Mouse (Mus musculus): ENCODE results near the gene Rhoa. TPM values are rescaled to one million over a fixed set of nuclear protein-coding genes. Genes with fewer than 3 reads are reported as not detected.

Gene Rhoa
- polyA plus RNA-seq, 1 experiment: 148 TPM

DNA sequence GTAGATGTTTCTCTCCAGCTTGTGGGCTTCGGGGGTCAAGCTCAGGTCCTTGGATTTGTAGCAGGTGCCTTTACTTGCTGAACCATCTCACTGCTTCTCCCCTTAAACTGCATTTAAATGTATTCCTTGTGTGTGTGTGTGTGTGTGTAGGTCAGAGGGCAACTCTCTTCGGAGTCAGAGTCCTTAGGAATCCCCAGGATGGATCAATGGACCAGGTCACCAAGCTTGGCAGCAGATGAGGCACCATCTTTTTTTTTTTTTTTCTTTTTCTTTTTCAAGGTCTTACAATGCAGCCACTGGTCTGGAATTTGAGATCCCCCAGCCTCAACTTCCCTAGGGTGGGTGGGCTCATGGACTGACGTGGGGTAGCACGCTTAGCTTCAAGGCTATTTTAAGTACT is 38.5 kb downstream of the Rhoa start:
- 92% methylated on average over 4 of the region's 4 CpGs for WGBS
- Histone ChIP-seq H3K36me3 (ENCODE audit: control insufficient read depth, insufficient read depth, low read length) (no peaks in the 10 kb centered on the region), H3K27ac (ENCODE audit: control insufficient read depth, insufficient read depth, low read length) (no peak overlapping the region), H3K27me3 (ENCODE audit: control insufficient read depth, insufficient read depth, low read length) (no peaks in the 10 kb centered on the region), H3K4me3 (ENCODE audit: control insufficient read depth, insufficient read depth, low read length) (no peak overlapping the region), H3K4me1 (replicated peaks; ENCODE audit: control insufficient read depth, insufficient read depth, low read length) (peaks cover 35% of the 10 kb centered on the region)
- TF ChIP-seq CTCF (IDR thresholded peaks at IDR 0.05; ENCODE audit: borderline replicate concordance, control insufficient read depth, extremely low read depth, insufficient read depth, low read length, poor library complexity) (no peak), POLR2A (IDR thresholded peaks at IDR 0.05; ENCODE audit: control insufficient read depth, extremely low read depth, insufficient read depth, low read length, poor library complexity) (no peak)
- no peak for DNase-seq

GRCm38 (mm10) chr9:108347024-108347423 is 41.1 kb downstream of the Rhoa start:
- TF ChIP-seq POLR2A (IDR thresholded peaks at IDR 0.05; ENCODE audit: control insufficient read depth, extremely low read depth, insufficient read depth, low read length, poor library complexity): no peak
- TF ChIP-seq CTCF (IDR thresholded peaks at IDR 0.05; ENCODE audit: borderline replicate concordance, control insufficient read depth, extremely low read depth, insufficient read depth, low read length, poor library complexity): no peak
- H3K4me3 ChIP-seq (ENCODE audit: control insufficient read depth, insufficient read depth, low read length): peak overlapping the region; percentile 63
- H3K36me3 ChIP-seq (ENCODE audit: control insufficient read depth, insufficient read depth, low read length): peaks cover 13% of the 10 kb centered on the region
- 3% methylated on average over 11 of the region's 11 CpGs for WGBS
- no peaks in the 10 kb centered on the region for H3K27me3 ChIP-seq (ENCODE audit: control insufficient read depth, insufficient read depth, low read length)
- peaks cover 17% of the 10 kb centered on the region for H3K4me1 ChIP-seq (replicated peaks; ENCODE audit: control insufficient read depth, insufficient read depth, low read length)
- peak overlapping the region; percentile 6 for H3K27ac ChIP-seq (ENCODE audit: control insufficient read depth, insufficient read depth, low read length)
- no peak for DNase-seq

- H3K36me3 ChIP-seq (ENCODE audit: control insufficient read depth, insufficient read depth, low read length): peaks cover 20% of the 10 kb centered on the region
- peak; percentile 49; the same call in 1 of the 2 replicates for TF ChIP-seq CTCF (IDR thresholded peaks at IDR 0.05; ENCODE audit: borderline replicate concordance, control insufficient read depth, extremely low read depth, insufficient read depth, low read length, poor library complexity)
- peak; percentile 75 for TF ChIP-seq POLR2A (IDR thresholded peaks at IDR 0.05; ENCODE audit: control insufficient read depth, extremely low read depth, insufficient read depth, low read length, poor library complexity)
- H3K4me3 ChIP-seq (ENCODE audit: control insufficient read depth, insufficient read depth, low read length): peak within 1 kb of the TSS; percentile 63
- peak; percentile 82 for DNase-seq
- H3K27ac ChIP-seq (ENCODE audit: control insufficient read depth, insufficient read depth, low read length): peak within 1 kb of the TSS; percentile 6
- no peaks in the 10 kb centered on the region for H3K27me3 ChIP-seq (ENCODE audit: control insufficient read depth, insufficient read depth, low read length)
- peaks cover 15% of the 10 kb centered on the region for H3K4me1 ChIP-seq (replicated peaks; ENCODE audit: control insufficient read depth, insufficient read depth, low read length)
- under 1% methylated on average over 75 of the region's 75 CpGs for WGBS
These were observed 41.8 kb downstream of the Rhoa start, which contains the start of gene Usp4 for GRCm38 (mm10) chr9:108347540-108348289. Usp4 (plus strand) TSS chr9:108347853.

- TF ChIP-seq POLR2A (IDR thresholded peaks at IDR 0.05; ENCODE audit: control insufficient read depth, extremely low read depth, insufficient read depth, low read length, poor library complexity): no peak
- no peak for TF ChIP-seq CTCF (IDR thresholded peaks at IDR 0.05; ENCODE audit: borderline replicate concordance, control insufficient read depth, extremely low read depth, insufficient read depth, low read length, poor library complexity)
- H3K27me3 ChIP-seq (ENCODE audit: control insufficient read depth, insufficient read depth, low read length): no peaks in the 10 kb centered on the region
- under 1% methylated on average over 14 of the region's 14 CpGs for WGBS
- H3K4me1 ChIP-seq (replicated peaks; ENCODE audit: control insufficient read depth, insufficient read depth, low read length): peaks cover 11% of the 10 kb centered on the region; the same call in 1 of the 2 replicates
- peaks cover 26% of the 10 kb centered on the region for H3K36me3 ChIP-seq (ENCODE audit: control insufficient read depth, insufficient read depth, low read length)
- DNase-seq: no peak
- peak overlapping the region; percentile 63 for H3K4me3 ChIP-seq (ENCODE audit: control insufficient read depth, insufficient read depth, low read length)
- H3K27ac ChIP-seq (ENCODE audit: control insufficient read depth, insufficient read depth, low read length): no peak overlapping the region
These were observed 42.4 kb downstream of the Rhoa start for GRCm38 (mm10) chr9:108348290-108348680.

- Histone ChIP-seq H3K27ac (ENCODE audit: control insufficient read depth, insufficient read depth, low read length) (no peak overlapping the region), H3K4me3 (ENCODE audit: control insufficient read depth, insufficient read depth, low read length) (no peak overlapping the region), H3K36me3 (ENCODE audit: control insufficient read depth, insufficient read depth, low read length) (peaks cover 35% of the 10 kb centered on the region), H3K27me3 (ENCODE audit: control insufficient read depth, insufficient read depth, low read length) (no peaks in the 10 kb centered on the region), H3K4me1 (replicated peaks; ENCODE audit: control insufficient read depth, insufficient read depth, low read length) (peaks cover 10% of the 10 kb centered on the region; the same call in 1 of the 2 replicates)
- no peak for TF ChIP-seq CTCF (IDR thresholded peaks at IDR 0.05; ENCODE audit: borderline replicate concordance, control insufficient read depth, extremely low read depth, insufficient read depth, low read length, poor library complexity)
- TF ChIP-seq POLR2A (IDR thresholded peaks at IDR 0.05; ENCODE audit: control insufficient read depth, extremely low read depth, insufficient read depth, low read length, poor library complexity): no peak
- WGBS: 98% methylated on average over 4 of the region's 4 CpGs
- no peak for DNase-seq
These were observed 43.8 kb downstream of the Rhoa start for GRCm38 (mm10) chr9:108349727-108350126.

DNA sequence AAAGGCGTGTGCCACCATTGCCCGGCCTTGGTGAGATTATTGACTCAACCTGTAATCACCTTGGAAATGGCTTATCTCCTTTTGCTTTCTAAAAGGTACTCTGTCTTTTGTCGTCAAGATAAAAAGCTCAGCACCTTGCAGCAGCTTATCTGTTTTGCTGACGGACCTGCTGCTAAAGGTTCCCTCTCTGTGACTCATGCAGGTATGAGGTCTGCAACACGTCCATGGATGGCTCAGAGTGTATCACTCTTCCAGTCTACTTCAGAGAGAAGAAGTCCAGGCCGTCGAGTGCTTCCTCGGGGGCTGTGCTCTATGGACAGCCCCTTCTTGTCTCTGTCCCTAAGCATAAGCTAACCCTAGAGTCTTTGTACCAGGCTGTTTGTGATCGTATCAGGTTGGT is 72.3 kb downstream of the Rhoa start:
- H3K4me3 ChIP-seq (ENCODE audit: control insufficient read depth, insufficient read depth, low read length): no peak overlapping the region
- H3K27ac ChIP-seq (ENCODE audit: control insufficient read depth, insufficient read depth, low read length): no peak overlapping the region
- 95% methylated on average over 9 of the region's 9 CpGs for WGBS
- TF ChIP-seq POLR2A (IDR thresholded peaks at IDR 0.05; ENCODE audit: control insufficient read depth, extremely low read depth, insufficient read depth, low read length, poor library complexity): no peak
- TF ChIP-seq CTCF (IDR thresholded peaks at IDR 0.05; ENCODE audit: borderline replicate concordance, control insufficient read depth, extremely low read depth, insufficient read depth, low read length, poor library complexity): no peak
- DNase-seq: no peak
- H3K27me3 ChIP-seq (ENCODE audit: control insufficient read depth, insufficient read depth, low read length): no peaks in the 10 kb centered on the region
- H3K4me1 ChIP-seq (replicated peaks; ENCODE audit: control insufficient read depth, insufficient read depth, low read length): no peaks in the 10 kb centered on the region
- peaks cover 73% of the 10 kb centered on the region for H3K36me3 ChIP-seq (ENCODE audit: control insufficient read depth, insufficient read depth, low read length)

Data from thymus, adult 2 months (tissue).